Mouse (Mus musculus) neural tube, embryonic 13.5 days (tissue): Measurements from ENCODE around the gene Faap20. TPM values are rescaled to one million over a fixed set of nuclear protein-coding genes. Genes with fewer than 3 reads are reported as not detected.

Experiments used
- ATAC-seq: fragments of 200-750 bp; cut with Nextera tagmentation; 2 replicates; pipeline ENCODE4 v1.8.0; 2017; ENCODE audit warnings: low read depth, mild to moderate bottlenecking, moderate TSS enrichment, moderate library complexity
- H3K27ac ChIP-seq: fragments of 300-500 bp; sonication (generic); replicated peaks from 2 replicates; pipeline ENCODE4 v1.5.1; 2015; ENCODE audit warnings: moderate library complexity, mild to moderate bottlenecking, inconsistent platforms
- H3K27me3 ChIP-seq: fragments of 300-500 bp; sonication (generic); 2 replicates; pipeline ENCODE4 v1.6.1; 2015; ENCODE audit warnings: mild to moderate bottlenecking, inconsistent platforms
- H3K36me3 ChIP-seq: fragments of 300-500 bp; sonication (generic); 2 replicates; pipeline ENCODE4 v1.6.1; 2015; ENCODE audit warnings: mild to moderate bottlenecking, inconsistent platforms
- H3K4me1 ChIP-seq: fragments of 300-500 bp; sonication (generic); replicated peaks from 2 replicates; pipeline ENCODE4 v1.6.1; 2015; ENCODE audit warnings: inconsistent platforms
- H3K4me2 ChIP-seq: fragments of 300-500 bp; sonication (generic); 2 replicates; pipeline ENCODE4 v1.6.1; 2015; ENCODE audit warnings: inconsistent platforms, mild to moderate bottlenecking, moderate library complexity
- H3K4me3 ChIP-seq: fragments of 300-500 bp; sonication (generic); 2 replicates; pipeline ENCODE4 v1.5.1; 2015; ENCODE audit warnings: mild to moderate bottlenecking, inconsistent platforms
- H3K9ac ChIP-seq: fragments of 300-500 bp; sonication (generic); 2 replicates; pipeline ENCODE4 v1.6.1; 2015; ENCODE audit warnings: moderate library complexity, mild to moderate bottlenecking, inconsistent platforms
- H3K9me3 ChIP-seq: fragments of 300-500 bp; sonication (generic); 2 replicates; pipeline ENCODE4 v1.6.1; 2016; ENCODE audit warnings: inconsistent platforms
- WGBS: fragments of 180-500 bp; shearing (Covaris S2); methylation state at CpG from one replicate; pipeline ENCODE4 v1.1.7; 2015; 5-methylcytosine and 5-hydroxymethylcytosine counted together
- polyA plus RNA-seq: library from polyadenylated mRNA; unstranded; fragments of >200 nt; fragmentation: Nextera tagmentation; extraction: Ambion mirVana; gene quantifications from 2 replicates; pipeline ENCODE4 v1.2.1, GENCODE M21; 2015

Faap20 gene
- polyA plus RNA-seq, 1 experiment from 2014 or later: 76.3 TPM

DNA sequence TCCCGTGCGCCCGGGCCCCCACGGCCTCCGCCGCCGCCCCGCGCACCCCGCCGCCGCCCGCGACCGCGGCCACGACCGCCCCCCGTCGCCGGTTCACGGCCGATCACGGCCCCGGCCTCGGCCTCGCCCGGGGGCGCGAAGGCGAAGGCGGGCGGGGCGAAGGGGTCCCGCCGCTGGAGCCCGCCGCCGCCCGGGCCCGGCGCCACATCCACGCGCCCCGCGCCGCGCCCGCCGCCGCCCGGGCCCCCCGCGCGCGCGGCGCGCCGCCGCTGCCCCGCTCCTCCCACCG is 27.1 kb upstream of the Faap20 start, which contains the start of gene Ski:
Gene Ski, minus strand, starts transcription at position 41 of the 289 bp plus-strand sequence.
- Histone ChIP-seq H3K36me3 (no peaks in the 10 kb centered on the region), H3K27me3 (no peaks in the 10 kb centered on the region), H3K9me3 (no peaks in the 10 kb centered on the region), H3K4me1 (peaks cover 51% of the 10 kb centered on the region), H3K4me3 (peak within 1 kb of the TSS; percentile 84), H3K9ac (peak within 1 kb of the TSS; percentile 98), H3K4me2 (peak within 1 kb of the TSS; percentile 100), H3K27ac (peak within 1 kb of the TSS; percentile 97)
- under 1% methylated on average over 32 of the region's 63 CpGs for WGBS
- ATAC-seq: no peak

DNA sequence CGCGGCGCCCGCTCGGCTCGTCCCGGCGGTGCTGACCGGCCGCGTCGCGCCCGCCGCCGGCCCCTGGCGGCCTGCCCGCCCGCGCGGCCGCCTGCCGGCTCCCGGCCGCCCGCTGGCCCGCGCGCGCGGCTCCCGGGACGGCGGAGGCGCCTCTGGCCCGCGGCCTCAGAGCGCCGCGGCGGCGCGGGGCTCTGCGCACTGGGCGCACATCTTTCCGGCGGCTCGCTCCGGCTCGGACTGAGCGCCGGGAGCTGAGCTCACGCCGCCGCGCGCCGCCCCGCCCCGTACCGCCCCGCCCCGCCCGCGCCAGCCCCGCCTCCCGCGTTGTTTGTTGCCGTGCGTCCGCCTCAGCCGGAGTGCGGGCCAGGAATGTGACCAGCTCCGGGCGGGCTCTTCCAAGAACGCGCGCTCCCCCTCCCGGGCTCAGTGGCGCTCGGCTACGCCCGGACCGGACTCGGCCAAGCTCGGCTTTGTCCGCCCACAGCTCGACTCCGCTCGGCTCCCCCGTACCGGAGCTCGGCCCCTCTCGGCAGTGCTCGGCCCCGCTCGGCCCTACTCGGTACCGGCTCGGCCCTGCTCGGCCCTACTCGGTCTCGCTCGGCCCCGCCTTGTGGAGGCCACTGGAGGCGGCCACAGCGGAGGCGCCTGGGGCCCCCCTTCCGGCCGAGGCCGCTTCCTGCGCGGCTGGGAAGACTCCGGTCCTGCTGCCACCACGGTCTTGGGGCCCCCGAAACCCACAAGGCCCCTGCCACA is 26.6 kb upstream of the Faap20 start:
- Histone ChIP-seq H3K4me1 (peaks cover 46% of the 10 kb centered on the region), H3K4me3 (peak overlapping the region; percentile 84), H3K9ac (peak overlapping the region; percentile 98), H3K27ac (peak overlapping the region; percentile 97), H3K4me2 (peak overlapping the region; percentile 69), H3K27me3 (no peaks in the 10 kb centered on the region), H3K9me3 (no peaks in the 10 kb centered on the region), H3K36me3 (no peaks in the 10 kb centered on the region)
- peak; percentile 99 for ATAC-seq
- under 1% methylated on average over 69 of the region's 116 CpGs for WGBS

DNA sequence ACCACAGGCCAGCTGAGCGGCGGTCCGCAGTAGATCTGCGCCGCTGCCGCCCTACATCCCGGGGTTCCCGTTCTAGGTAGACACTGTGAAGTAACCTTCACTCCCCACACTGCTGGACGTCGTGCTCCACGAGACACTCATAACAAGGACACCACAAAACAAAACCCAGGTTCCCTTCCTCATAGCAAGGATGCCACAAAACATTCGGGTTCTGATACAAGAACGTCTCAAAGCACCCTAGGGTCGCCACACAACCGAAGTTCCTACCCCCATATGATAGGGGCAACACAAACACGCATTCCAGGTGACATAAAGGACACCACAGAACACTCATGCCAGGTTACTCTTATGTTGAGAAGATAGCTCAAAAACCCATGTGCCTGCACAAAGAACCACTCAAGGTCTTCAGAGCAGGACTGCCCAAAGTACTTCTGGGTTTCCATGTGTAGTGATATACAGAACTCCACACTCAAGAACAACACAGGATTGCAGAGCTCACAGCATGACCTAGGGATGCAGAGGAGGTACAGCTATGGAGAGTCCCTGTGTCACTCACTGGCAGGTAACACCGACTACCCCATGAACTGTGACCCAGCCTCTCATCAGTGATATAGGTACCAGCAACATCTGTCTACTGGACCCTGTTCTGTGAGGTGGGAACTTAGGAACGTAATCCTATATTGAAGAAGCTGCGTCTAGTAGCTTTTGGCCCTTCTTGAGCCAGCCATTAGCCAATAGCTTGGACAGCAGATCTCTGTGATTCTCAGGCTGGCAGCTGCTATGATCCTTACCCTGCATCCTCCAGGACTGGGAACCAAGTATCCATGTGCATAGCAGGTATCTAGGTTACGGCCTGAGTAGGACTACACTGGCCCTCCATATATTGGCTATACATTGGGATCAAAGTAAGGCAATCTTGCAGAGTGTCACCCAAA is 25.7 kb upstream of the Faap20 start:
- H3K9me3 ChIP-seq: no peaks in the 10 kb centered on the region
- H3K27me3 ChIP-seq: no peaks in the 10 kb centered on the region
- WGBS: 33% methylated on average over 20 of the region's 20 CpGs
- ATAC-seq: peak; percentile 42
- peak overlapping the region; percentile 84 for H3K4me3 ChIP-seq
- peak overlapping the region; percentile 69 for H3K4me2 ChIP-seq
- H3K4me1 ChIP-seq: peaks cover 38% of the 10 kb centered on the region
- H3K36me3 ChIP-seq: no peaks in the 10 kb centered on the region
- peak overlapping the region; percentile 97 for H3K27ac ChIP-seq
- peak overlapping the region; percentile 87 for H3K9ac ChIP-seq

DNA sequence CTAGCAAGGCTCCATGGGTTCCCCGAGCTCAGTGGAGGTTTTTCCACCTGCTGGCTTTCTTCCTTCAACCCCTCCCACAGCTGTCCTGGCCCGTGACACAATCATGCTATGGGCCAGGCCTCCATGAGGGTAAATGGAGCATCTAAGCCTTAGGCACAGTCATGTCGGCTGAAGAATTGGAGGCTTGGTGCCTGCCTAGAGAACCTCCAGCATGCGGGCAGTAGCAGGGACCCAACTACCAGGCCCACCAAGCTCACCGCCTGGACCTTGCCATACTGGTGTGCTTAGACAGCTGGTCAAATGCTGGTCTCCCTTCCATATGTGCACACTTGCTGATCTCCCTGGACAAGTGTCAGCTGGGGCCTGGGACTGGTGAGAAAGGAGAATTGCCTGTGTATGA is 23.7 kb upstream of the Faap20 start:
- H3K27me3 ChIP-seq: no peaks in the 10 kb centered on the region
- no peaks in the 10 kb centered on the region for H3K9me3 ChIP-seq
- no peak overlapping the region for H3K9ac ChIP-seq
- ATAC-seq: no peak
- 86% methylated on average over 5 of the region's 5 CpGs for WGBS
- H3K36me3 ChIP-seq: no peaks in the 10 kb centered on the region
- H3K27ac ChIP-seq: no peak overlapping the region
- H3K4me2 ChIP-seq: no peak overlapping the region
- H3K4me1 ChIP-seq: peaks cover 17% of the 10 kb centered on the region
- H3K4me3 ChIP-seq: no peak overlapping the region

DNA sequence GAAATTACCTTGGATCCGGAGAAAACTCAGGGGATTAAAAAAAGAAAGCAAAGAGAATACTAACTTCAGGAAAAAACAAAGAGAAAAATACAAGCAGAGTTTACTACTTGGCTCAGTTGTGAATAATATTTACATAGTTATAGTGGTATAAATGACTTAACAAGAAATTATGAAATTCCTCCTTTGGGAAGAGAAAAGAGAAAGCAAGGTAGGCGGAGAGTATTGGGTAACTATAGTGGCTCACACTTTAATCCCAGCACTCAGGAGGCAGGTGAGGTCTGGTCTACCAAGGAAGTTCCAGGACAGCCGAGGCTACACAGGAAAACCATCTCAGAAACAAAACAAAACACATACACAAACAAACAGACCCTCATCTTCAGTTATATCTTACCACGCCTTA is 21.6 kb upstream of the Faap20 start:
- Histone ChIP-seq H3K27me3 (no peaks in the 10 kb centered on the region), H3K9ac (no peak overlapping the region), H3K27ac (no peak overlapping the region), H3K36me3 (no peaks in the 10 kb centered on the region), H3K4me3 (no peak overlapping the region), H3K9me3 (no peaks in the 10 kb centered on the region), H3K4me1 (peaks cover 7% of the 10 kb centered on the region; the same call in 1 of the 2 replicates), H3K4me2 (no peak overlapping the region)
- ATAC-seq: no peak
- WGBS: 89% methylated on average over 4 of the region's 4 CpGs

DNA sequence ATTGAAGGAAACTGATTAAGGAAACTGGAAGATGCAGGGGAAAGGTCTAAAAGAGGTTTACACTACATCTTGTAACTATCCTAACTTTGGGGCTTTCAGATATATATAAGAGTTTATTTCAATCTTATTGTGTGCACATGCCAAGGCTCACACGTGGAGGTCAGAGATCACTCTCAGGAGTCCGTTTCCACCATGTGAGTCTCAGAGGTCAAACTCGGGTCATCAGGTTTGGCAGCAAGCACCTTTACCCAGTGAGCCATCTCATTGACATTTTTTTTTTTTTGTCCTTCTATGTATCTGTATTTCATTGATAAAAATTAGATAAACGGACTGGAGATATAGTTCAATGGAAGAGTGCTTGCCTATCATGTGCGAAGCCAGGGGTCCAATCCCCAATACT is 21.1 kb upstream of the Faap20 start:
- Histone ChIP-seq H3K27me3 (no peaks in the 10 kb centered on the region), H3K27ac (no peak overlapping the region), H3K4me1 (peaks cover 10% of the 10 kb centered on the region), H3K9me3 (no peaks in the 10 kb centered on the region), H3K4me2 (no peak overlapping the region), H3K4me3 (no peak overlapping the region), H3K9ac (no peak overlapping the region), H3K36me3 (no peaks in the 10 kb centered on the region)
- no peak for ATAC-seq
- WGBS: 78% methylated on average over 5 of the region's 5 CpGs

DNA sequence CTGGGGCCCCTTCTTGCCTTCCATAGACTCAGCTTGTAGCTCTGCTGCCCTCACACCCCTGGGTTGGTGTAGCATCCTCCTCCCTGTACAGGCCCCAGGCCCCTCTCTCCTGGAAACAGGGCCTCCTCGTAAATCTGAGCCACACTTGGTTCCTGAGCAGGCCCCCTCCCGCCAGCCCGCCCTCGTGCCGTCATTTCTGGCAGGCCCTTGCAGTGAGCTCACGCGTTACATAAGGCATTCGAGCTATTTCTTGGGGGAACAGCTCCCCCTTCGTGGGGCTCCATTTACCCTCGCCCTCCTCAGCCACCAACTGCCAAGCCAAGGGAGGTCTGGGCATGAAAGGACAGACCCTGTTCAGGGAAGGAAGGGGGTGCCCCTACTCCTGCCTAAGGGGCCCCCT is 15.7 kb upstream of the Faap20 start:
- no peaks in the 10 kb centered on the region for H3K27me3 ChIP-seq
- no peak overlapping the region for H3K4me3 ChIP-seq
- H3K27ac ChIP-seq: peak overlapping the region; percentile 94
- 8% methylated on average over 10 of the region's 10 CpGs for WGBS
- no peaks in the 10 kb centered on the region for H3K9me3 ChIP-seq
- peak; percentile 55 for ATAC-seq
- H3K4me2 ChIP-seq: no peak overlapping the region
- no peaks in the 10 kb centered on the region for H3K36me3 ChIP-seq
- H3K4me1 ChIP-seq: peaks cover 42% of the 10 kb centered on the region
- peak overlapping the region; percentile 65 for H3K9ac ChIP-seq

DNA sequence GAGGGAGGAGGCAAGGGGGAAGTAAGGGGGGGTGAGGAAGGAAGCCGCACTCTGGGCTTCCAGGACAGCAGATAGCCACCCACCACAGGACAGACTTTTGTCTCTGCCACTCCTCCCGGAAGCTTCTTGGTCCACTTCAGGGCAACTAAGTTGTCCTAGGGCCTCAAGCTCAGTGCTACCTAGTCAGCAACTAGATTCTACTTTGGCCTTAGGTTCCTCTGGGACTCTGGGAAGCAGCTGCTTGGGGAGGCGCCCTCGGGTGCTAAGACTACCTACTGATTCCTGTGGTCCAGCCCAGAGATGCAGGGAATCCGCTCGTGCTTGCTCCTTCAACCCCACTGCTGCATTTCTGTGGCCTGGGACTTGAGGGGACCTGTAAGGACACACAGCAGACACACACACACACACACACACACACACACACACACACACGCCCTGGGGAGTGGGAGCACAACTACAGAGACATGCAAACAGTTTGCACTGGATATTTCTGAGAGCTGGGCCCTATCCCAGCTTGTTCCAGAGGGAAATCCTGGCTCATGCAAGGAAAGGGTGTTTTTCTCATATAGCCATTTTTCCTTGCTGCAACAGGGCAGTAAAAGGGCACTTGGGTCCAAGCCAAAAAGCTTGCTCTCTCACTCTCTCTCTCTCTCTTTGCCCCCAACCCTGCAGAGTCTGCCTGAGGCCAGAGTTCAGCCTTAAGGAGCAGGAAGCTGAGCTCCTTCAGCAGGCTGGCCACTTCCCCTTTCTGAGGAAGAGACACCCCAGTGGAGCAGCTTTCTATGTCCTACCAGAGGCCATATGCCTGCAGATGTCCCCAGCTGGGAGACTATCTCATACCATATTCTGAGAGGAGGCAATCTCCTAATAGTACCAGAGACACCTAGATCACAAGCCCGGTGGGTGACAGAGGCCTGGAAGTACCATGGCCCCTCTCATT is 15.0 kb upstream of the Faap20 start:
- Histone ChIP-seq H3K9ac (peak overlapping the region; percentile 65), H3K4me3 (no peak overlapping the region), H3K27me3 (no peaks in the 10 kb centered on the region), H3K36me3 (no peaks in the 10 kb centered on the region), H3K9me3 (no peaks in the 10 kb centered on the region), H3K4me1 (peaks cover 42% of the 10 kb centered on the region), H3K4me2 (peak overlapping the region; percentile 41), H3K27ac (peak overlapping the region; percentile 94)
- peak; percentile 3 for ATAC-seq
- WGBS: 55% methylated on average over 8 of the region's 8 CpGs

DNA sequence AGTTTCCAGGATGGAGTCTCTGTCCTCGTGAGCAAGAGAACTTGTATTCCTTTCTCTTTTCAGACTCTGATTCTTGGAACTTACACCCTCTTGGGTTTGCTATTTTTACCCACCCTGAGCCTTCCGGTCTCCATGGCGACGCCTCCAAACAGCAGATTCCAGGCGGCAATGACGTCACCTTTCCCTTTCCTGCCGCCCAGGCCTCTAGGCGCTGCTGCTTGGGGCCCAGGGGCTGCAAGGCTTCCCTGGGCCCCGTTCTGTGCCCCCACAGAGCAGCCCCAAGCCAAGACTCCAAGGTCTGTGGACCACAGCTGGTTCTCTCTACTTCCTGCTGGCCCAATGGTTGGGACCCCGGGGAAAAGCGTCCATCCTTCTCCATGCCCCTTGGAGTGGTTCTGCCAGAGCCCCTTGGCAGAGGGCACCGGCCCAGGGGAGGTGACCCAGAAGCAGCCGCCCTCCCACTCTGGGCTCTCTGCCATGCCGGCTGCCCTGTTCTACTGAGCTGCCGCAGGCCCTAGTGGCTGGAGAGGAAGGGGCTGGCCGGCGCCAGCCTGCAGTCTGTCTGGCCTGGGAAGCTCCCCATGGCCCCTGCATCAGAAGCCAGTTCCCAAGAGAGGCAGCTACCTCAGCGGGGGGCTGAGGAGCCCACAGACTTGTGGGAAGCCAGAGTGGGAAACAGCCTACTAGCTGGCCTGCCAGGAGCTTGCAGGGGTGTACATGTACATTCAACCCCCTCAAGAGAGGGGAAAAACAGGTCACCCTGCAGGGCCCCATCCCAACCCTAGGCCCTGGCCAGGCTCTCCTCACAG is 14.1 kb upstream of the Faap20 start:
- peak overlapping the region; percentile 94 for H3K27ac ChIP-seq
- H3K4me3 ChIP-seq: peak overlapping the region; percentile 4; the same call in 1 of the 2 replicates
- no peaks in the 10 kb centered on the region for H3K36me3 ChIP-seq
- WGBS: 16% methylated on average over 18 of the region's 18 CpGs
- ATAC-seq: peak; percentile 78
- no peaks in the 10 kb centered on the region for H3K27me3 ChIP-seq
- peak overlapping the region; percentile 65 for H3K9ac ChIP-seq
- peak overlapping the region; percentile 41 for H3K4me2 ChIP-seq
- H3K9me3 ChIP-seq: no peaks in the 10 kb centered on the region
- H3K4me1 ChIP-seq: peaks cover 42% of the 10 kb centered on the region

DNA sequence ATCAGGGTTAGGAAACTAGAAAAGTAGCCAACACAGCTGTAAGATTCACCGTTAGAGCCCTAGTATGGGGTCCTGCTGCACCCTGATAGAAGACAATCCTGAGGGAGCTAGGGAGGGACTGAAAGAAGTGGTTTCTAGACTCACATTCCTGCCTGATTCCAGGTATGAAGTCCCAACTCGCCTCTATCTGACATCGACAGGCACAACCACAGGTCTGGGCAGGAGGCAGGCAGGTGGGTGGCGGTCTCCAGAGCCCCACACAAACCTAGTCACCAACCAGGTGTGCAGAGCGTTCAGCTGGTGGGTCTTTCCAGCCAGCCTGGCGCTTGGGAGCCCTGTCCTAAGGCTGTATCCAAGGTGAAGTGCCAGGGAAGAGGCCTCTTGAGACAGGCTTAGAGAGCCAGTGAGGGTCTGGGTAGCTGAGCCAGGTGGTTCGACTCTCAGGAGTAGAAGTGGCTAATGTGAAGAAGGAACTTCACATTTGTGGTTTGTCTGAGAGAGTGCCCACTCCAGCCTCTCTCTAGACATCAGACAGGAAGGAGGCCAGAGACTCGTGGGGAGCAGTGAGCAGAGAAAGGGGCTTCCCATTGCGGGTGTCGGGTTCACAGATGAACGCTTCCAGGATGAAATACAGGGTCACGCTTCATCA is 12.7 kb upstream of the Faap20 start:
- no peaks in the 10 kb centered on the region for H3K9me3 ChIP-seq
- H3K27me3 ChIP-seq: no peaks in the 10 kb centered on the region
- no peak for ATAC-seq
- 76% methylated on average over 12 of the region's 12 CpGs for WGBS
- H3K27ac ChIP-seq: peak overlapping the region; percentile 94
- peaks cover 42% of the 10 kb centered on the region for H3K4me1 ChIP-seq
- H3K9ac ChIP-seq: 0 out of 2 replicates have a peak overlapping the region, but pooled peaks have one; percentile 26
- H3K4me2 ChIP-seq: no peak overlapping the region
- H3K4me3 ChIP-seq: no peak overlapping the region
- H3K36me3 ChIP-seq: no peaks in the 10 kb centered on the region
